Mouse (Mus musculus): ENCODE results near the gene Il10rb.

The Il10rb gene

DNA sequence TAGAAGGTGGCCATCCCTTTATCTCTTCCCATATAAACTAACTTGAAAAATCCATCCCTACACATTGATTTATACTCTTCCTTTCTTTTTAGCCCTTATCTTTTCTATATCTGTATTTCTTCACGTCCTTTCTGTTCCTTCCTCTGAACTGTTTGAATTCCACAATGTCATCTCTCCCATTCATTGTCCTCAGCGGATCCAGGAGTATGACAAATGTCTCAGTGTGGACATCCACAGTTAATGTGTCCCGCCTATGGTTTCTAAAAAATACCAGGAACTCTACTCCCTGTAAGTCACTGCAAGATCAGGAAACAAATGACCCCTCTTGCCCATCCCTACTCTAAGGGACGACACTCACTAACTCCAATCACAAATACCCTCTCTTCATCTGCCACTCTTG lies 21.7 kb upstream of the Il10rb start:
- no peak for DNase-seq

DNA sequence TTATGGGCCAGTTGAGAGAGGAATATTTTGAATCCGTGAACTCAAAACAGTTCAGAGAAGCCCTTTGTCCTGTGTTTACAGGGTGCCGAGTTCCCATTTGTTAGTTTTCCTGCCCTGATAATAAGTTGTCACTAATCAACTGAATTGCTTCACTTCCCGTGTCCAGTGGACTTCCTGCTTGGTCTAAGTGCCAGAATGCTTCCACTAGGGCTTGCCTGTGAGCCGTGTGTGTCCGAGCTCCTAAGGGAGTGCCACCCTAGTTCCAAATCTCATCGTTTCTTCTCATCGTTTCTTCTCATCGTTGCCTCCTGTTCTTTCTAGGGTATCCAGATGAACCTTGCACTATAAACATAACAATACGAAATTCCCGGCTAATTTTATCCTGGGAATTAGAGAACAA lies 20.3 kb upstream of the Il10rb start:
- DNase-seq = no peak

DNA sequence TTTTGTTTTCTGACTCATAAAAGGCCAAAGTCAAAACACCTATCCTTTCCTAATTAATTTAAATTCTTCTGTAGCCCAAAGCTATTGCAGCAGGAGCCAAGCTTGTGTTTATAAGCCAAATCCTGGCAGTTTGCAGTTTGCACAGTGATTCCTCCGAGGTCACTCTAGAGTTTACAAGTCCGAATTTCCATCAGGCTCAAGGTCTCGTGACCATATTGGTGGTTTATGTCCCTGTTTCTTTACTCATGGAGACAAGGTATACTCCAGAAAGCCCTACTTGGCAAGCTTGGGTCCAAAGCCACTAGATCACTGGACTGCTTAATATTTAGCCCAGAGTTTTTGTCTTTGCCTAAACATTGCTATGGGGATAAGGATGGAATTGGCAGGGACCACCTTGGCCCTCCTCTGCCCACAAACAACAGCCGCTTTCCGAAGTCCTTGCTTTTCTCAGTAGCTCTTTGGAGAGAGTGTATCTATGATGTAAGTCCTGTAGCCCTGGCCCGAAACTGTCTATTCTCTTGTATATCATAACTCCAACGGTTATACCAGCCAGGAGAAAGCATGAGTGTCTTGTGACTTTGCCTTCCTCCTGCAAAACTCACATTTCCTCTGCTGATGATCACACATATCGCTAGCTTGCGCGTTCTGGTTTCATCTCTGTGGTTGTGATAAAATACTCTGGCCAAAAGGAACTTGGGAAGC lies 19.4 kb upstream of the Il10rb start:
- no peak for DNase-seq

DNA sequence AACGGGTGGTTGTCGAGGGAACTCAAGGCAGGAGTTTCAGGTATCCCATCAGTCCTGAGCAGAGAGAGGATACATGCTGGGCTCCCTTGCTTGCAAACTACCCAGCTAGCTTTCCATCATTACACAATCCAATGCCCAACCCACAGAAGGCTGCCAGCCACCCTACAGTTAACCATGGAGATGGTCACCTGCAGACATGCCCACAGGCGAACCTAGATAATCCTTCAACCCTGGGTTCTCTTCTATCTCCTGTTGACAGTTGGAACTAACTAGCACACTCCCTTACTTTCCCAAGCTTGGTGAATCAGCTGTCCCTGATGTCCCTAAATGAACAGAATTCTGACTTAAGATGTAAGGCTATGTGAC lies 18.9 kb upstream of the Il10rb start:
- DNase-seq = no peak

DNA sequence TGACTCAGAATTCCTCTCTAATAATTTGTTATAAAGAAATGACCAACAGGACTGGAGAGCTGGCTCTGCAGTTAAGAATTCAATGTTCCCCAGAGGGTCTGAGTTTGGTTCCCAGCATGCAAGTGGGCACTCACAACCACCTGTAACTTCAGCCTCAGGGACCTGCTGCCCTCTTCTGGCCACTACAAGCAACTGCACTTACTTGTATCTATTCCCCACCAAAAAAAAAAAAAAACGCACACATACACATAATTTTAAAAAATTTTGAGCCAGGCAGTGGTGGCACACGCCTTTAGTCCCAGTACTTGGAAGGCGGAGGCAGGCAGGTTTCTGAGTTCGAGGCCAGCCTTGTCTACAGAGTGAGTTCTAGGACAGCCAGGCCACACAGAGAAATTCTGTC lies 15.9 kb upstream of the Il10rb start:
- DNase-seq = no peak

DNA sequence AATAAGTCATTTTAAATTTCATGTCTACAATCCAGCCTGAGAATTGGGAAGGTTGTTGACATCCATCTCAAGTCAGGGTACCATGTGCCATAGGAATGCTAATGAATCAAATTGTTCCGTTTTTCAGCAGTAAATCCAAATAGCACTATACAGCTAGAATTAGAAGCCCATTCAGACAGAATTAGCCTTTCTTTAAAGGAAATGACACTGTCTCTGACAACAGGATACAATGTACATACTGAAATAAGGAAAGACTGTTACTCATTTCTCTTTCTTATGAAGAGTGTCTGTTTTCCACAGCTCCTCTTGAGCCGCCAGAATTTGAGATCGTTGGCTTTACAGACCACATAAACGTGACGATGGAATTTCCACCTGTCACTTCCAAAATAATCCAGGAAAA lies 14.5 kb upstream of the Il10rb start, which contains the start of gene Gm21970:
Gene Gm21970, plus strand, starts transcription at position 301 of the 400 bp plus-strand sequence.
- no peak for DNase-seq

DNA sequence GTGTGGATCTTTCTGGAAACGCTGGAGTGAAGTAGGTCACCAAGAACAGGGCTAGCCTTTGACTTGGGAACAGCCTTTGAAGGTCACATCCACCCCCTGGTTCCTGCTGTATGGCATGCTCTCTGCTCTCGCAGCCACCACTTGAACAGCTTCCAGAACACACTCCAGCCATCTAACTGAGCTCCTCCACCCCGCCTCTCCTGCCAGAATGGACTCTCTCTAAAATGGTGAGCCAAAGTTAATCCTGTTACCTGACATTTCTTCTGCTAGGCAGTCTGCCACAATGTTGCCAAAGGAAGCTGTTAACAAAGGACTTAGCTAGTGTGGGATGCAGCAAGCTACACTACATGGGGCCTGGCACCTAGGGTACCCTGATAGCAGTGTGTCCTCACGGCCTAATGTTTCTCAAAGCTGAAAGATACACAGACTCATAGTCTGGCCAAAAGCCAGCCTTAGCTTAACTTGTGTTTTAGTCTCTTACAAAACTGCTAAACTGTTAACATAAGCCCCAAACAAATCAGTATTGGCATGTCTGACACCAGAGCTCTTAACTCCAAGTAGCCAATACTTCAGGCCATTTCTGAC lies 11.0 kb upstream of the Il10rb start:
- no peak for DNase-seq

DNA sequence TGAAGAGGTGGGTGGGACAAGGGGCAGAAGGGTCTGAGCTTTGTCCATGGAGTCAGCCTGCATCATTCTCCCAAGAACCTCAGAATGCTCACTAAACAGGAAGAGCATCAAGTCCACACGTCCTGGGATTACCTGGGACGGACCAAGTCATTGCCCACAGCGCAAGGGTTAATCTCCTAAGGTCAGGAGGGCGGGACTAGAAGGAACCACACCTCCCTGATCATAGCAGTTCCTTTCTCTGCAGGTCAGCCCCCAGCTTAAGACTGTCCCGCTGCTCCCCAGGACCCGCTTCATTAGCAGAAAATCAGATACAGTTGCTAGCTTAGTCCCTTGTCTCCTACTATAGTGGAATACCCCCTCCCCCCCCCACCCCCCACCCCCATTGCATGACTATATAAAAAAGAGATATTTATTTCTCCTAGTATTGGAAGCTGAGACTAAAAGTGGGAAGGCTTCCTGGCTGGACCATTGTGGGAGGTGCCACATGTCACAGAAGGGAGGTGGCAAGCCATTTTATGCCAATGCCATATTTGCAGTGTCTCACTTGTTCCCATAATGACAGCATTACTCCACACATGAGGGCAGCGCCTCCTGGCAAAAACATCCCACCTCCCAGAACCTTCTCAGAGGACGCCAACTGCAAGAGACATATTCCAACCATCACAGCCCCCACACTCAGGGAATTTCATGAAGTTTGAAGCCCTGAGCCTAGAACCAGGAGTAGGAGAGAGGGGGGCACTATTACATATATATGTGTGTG lies 10.2 kb upstream of the Il10rb start:
- DNase-seq = no peak

DNA sequence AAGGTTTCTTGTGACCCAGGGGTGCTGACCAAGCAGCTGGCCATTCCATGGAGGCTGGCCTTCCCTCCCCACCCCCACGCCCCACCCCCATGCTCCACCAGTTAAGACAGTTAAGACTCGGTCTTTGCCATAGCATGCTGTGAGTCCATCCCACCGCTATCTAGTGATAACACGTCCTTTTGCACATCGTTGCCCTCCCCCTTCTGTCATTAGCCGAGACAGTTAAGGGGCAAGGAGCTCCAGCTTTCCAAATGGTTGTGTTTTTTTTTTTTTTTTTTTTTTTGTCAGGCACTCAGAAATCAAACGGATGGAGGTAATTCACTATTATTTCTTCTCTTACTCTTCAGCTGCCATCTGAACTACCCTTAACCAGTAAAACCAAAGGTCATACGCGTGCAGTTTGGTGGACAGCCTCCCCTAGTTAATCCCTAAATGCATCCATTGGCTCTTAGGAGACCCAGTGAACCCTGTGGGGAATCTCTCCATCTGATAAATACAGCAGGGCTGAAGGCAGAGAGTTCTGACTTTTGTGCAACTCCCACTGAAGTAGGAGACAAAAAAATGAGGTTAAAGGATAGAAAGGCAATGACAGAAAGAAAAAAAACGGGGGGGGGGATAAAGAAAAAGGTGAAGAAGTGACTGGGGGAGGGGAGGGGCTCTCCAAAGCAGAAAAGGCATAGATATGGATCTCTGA lies 9.0 kb upstream of the Il10rb start:
- DNase-seq = no peak

DNA sequence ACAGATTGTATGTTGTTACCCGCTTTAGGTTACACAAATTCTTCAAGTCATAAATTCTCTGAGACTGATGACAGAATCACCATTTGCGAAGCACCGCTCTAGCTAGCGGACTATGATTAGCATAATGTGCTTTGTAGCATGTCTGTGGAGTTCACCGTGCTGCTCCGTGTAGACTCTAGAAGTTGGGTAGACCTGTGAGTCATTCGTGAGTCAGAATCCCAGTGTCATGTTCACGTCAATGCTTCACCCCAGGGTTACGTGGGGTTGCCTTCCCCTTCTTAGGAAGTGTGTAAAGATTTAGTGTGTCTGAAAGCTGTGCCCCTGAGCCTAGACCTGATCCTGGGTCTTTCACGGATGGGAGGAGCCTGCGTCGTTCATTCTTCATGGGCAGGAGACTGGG lies 7.9 kb upstream of the Il10rb start:
- no peak for DNase-seq

DNA sequence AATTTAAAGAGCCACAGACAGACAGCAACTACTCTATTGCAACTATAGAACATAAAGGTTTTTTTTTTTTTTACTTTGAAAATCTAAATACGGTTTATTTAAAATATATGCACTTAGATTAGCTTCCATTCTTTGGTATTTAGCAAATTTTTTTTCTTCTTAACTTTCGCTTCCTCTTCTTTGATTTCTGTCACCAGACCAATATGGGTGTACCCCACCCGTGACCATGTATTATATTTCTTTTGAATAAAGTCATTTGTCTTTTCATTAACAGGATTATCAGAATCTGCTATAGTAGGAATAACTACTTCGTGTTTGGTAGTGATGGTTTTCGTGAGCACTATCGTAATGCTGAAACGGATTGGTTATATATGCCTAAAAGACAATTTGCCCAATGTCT lies 7.0 kb upstream of the Il10rb start:
- no peak for DNase-seq

DNA sequence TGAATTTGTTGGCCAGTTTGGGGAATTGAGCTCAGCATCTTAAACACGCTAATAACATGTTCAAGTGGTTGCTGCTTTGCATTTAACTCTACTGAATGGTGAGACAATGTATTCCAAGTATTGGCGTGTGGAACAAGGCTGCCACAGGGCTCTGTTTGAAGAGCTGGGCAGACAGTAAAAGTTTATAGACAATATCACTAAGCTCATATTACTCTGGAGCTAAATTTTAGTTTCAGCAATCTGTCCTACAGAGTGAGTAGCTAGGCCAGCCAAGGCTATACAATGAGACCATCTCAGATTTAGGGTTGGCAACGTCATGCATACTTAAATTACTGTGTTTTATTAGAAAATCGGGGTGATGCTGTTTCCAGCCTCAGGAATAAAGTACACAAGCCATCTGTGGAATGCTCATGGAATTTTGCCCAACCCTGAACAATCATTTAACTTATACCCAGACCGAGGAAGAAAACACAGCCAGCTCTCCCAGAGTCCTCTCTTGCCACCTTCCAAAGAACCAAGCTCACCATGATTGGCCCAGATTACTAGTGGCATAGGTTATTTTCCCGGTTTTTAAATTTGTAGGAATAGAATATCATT lies 4.3 kb upstream of the Il10rb start:
- no peak for DNase-seq

DNA sequence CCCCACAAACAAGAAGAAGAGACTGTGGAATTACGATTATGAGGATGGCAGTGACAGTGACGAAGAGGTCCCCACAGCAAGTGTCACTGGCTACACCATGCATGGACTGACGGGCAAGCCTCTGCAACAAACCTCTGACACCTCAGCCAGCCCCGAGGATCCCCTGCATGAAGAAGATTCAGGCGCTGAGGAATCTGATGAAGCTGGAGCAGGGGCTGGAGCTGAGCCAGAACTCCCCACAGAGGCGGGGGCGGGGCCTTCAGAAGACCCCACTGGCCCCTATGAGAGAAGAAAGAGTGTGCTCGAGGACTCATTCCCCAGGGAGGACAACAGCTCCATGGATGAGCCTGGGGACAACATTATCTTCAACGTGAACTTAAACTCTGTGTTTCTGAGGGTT lies 2.2 kb upstream of the Il10rb start:
- DNase-seq = no peak

DNA sequence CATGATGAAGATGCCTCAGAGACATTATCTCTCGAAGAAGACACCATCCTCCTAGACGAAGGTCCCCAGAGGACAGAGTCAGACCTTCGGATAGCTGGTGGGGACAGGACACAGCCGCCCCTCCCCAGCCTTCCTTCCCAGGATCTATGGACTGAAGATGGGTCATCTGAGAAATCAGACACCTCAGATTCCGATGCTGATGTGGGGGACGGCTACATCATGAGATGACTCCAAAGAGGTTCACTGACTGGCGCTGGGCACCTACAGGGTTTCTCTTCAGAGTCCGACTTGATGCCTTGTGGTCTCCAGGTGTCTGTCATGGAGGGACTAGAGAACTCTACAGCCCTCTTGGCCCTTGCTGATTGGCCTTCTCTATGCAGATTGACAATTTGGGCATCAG lies 1.8 kb upstream of the Il10rb start:
- no peak for DNase-seq

DNA sequence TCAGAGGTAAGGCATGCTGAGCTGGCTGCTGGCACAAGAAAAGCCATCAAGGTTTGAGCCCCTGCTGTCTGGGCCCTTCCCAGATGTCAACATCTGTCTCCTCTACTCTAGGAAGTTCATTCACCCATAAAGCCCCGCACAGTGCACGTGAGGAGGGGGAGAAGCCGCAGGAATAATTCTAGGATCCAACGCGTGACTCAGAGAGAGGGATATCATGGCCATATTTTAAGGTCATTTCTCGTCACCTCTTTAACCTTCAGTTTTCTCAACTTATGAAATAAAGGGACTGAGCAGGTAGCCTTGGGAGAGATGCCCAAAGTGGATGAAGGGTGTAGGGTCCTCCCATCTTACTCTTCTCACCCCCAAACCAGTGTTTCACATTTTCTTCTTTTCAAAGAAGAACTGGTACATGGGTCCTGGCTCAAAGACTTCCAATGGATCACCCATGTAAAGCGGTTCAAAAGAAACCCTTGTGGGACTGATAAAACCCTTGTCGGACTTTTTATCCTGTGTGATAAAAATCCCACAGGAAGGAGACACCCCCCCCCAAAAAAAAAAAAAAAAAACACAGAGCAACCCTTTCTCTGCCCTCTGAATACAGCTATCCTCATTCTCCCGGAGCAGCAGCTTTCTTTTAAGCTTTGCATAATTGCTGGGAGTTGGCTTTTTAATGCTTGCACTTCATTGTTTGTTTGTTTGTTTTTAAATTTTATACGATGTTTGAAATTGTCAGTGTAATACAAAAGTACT lies 961 bp upstream of the Il10rb start:
- DNase-seq = no peak

DNA sequence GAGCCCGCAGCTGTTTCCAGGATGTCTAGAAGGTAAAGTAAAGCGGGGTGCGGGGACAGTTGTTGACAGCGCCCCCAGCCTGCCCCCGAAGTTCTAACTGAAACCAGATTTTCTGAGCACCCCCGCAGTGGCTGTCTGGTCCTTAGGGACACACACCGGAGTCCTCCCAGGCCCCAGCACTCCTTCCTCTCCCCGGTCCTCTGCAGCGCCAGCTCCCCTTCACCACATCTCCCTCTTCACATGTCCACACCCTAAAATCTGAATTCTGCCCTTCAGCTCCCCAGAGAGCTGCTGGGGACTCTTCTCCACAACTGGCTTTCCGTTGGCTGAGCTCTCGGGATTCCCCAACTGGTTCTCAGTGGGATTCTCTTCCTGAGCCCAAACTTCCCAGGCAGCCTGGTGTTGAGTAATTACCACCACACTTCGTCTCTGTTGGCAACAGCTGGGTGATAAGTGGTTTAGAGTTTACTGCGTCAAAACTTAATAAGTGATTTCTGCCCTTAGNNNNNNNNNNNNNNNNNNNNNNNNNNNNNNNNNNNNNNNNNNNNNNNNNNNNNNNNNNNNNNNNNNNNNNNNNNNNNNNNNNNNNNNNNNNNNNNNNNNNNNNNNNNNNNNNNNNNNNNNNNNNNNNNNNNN lies 739 bp downstream of the Il10rb start:
- no peak for DNase-seq

DNA sequence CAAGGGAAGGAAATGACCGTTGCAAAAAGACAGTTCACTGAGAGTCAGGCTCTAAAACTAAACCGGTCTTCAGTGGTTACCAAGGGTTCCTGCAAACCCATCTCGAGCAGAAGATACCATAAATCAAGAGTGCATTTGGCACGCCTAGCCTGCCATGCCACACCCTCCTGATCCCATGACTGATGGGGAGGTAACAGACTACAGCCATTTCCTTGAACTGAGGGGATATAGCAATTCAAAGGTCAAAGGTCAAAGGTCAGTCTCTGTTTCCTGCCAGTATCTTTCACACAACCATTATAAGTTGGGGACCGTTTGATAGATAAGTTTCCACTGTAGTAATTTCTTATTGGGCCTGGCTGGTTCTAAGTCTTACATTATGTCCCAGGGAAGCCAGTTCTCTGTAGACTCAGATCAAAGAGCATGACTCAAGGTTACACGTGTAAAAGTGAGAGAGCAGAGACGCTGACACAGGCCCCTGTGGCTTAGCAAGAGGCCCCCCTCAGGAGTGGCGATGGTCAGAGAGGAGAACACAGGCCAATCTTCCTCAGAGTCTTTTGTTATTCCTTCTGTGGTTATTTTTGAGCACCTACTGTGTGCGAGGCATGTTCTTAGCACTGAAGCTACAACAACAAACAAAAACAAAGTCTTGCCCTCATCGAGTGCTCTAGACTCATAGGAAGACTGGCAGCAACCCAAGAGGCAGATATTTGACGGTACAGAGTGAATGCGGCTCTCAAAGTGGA lies 7.3 kb downstream of the Il10rb start:
- no peak for DNase-seq

DNA sequence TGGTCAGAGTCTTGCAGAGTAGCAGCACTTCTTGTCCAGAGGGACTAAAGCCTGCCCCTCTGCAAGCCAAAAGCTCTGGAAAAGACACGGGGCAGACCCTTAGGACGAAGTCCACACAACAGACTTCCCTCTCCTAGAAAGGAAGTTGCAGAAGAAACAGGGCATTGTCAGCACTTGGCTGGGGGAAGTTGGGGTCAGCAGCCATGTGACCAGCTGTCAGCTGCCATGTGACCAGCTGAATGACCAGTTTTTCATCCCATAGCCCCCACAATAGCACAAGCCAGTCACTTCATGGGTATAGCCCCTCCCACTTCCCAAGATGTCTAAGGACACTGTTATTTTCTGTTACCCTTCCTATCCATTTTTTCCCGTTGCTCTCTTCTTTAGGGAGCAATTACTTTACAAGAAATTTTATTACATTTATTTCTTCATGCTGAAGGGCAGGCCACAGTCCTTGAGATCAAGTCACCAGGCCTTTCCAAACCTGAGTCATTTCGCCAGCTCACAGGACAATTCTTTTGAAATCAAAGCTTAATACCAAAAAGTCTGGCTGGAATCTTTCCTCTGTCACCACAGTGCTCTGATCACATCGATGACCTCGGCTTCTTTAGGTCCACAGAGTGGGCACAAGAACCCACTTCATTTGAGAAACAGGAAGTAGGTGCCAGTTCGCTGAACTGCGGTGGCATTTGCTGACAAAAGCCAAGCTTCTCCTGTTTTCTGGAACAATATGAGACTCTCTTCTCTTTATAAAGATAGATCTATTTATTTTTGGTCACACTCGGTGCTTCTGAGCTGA lies 9.6 kb downstream of the Il10rb start:
- DNase-seq = no peak

DNA sequence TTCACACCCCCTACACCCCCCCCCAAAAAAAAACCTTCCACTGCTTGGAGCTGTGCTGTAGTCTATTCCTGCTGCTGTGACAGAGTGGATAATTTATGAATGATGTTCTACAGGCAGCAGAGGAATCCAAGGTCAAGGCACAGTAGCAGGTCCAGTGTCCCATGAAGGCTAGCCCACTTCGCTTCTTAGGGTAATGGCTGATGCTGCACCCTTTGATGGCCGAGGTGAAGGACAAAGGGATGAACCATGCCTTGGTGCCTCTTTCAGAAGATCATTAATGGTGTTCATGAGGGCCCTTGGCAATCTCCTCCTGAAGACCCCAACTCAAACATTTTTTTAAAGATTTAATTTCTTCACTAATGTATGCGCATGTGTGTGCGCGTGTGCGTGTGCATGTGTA lies 10.4 kb downstream of the Il10rb start:
- DNase-seq = no peak

DNA sequence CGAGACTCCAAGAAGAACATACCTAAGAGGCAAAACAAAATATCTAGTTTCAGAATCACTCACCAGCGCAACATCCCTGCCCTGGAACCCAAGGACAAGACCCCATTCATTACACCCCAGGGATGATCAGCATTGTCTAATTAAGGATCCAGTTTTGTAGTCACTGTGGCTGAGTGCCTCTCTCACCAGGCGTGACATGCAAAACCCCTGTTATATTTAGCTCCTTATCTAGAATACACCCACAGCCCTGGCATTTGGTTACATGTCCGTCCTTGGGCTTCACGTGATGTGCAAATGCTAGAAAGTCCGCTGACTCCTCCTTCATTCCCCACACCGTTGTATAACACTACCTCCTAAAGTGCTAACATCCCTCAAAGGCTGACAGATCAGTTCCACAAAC lies 11.0 kb downstream of the Il10rb start:
- DNase-seq = no peak

DNA sequence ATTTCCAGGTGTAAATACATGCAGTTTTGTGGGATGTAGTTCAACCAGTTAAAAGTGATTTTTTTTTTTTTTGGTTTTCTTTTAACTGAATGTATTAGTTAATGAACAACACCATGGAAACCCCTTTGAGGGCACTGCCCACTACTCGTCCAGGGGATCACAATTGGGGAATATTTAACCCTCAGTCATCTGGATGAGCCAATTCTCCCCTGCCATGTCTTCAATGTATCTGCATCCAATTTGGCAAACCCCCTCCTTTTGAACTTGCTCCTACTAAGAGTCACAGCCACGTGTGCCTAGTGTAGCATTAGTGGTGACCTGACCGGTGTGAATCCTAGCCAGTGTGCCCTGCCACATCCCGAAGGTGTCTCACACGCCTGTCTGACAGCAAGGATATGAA lies 12.6 kb downstream of the Il10rb start:
- DNase-seq = no peak

All from right cerebral cortex, postnatal 14 days (tissue).